Mouse (Mus musculus) CH12.LX (cell line): ENCODE data around the gene Hdac4. TPM values are rescaled to one million over a fixed set of nuclear protein-coding genes. Genes with fewer than 3 reads are reported as not detected.

Experiments used
- DNase-seq: peaks from one replicate; pipeline ENCODE4 v3.0.0-alpha.2; 2013; ENCODE audit errors: extremely low read depth
- H3K27ac ChIP-seq: 2 replicates; pipeline ENCODE4 v1.5.1; 2012; ENCODE audit warnings: low read depth, mild to moderate bottlenecking, control low read depth, moderate library complexity; ENCODE audit not compliant: insufficient read depth
- H3K27me3 ChIP-seq: replicated peaks from 2 replicates; pipeline ENCODE3; 2012; ENCODE audit warnings: inconsistent platforms
- H3K36me3 ChIP-seq, 2 experiments: replicated peaks in 1 of 2; 2 replicates each; pipeline versions ENCODE3 to v1.6.1; 2012; ENCODE audit warnings: inconsistent platforms in 1 of 2, low read length in 1 of 2, mild to moderate bottlenecking in 1 of 2, mixed read lengths in 1 of 2, moderate library complexity in 1 of 2; ENCODE audit not compliant: control insufficient read depth in 1 of 2, insufficient read depth in 1 of 2
- H3K4me1 ChIP-seq, 2 experiments: 2 replicates each; pipeline ENCODE4 v1.6.1; 2012; ENCODE audit warnings: inconsistent platforms in 1 of 2, moderate library complexity in 1 of 2; ENCODE audit not compliant: insufficient read depth in 2 of 2, control insufficient read depth in 1 of 2
- H3K4me2 ChIP-seq: 2 replicates; pipeline ENCODE4 v1.6.1; 2012; ENCODE audit warnings: low read depth, mild to moderate bottlenecking, control low read depth; ENCODE audit not compliant: poor library complexity, insufficient read depth, severe bottlenecking
- H3K4me3 ChIP-seq, 3 experiments: fragments of 150-350 bp in 1 of 3; sonication (generic) in 1 of 3; replicated peaks in 1 of 3; 2 replicates each; pipeline versions ENCODE3 to v1.5.1; 2011 to 2012; ENCODE audit warnings: low read depth in 2 of 3, low read length in 2 of 3, mild to moderate bottlenecking in 2 of 3, moderate library complexity in 2 of 3, control low read depth in 1 of 3, improper control_type of control experiment in 1 of 3, inconsistent platforms in 1 of 3, mixed read lengths in 1 of 3; ENCODE audit not compliant: poor library complexity in 1 of 3
- H3K79me2 ChIP-seq: replicated peaks from 2 replicates; pipeline ENCODE4 v1.6.1; 2012; ENCODE audit warnings: mild to moderate bottlenecking, moderate library complexity; ENCODE audit not compliant: control insufficient read depth, poor library complexity, insufficient read depth, severe bottlenecking; ENCODE audit errors: extremely low read depth
- H3K9ac ChIP-seq: 2 replicates; pipeline ENCODE4 v1.6.1; 2012; ENCODE audit warnings: low read depth, mild to moderate bottlenecking, control low read depth, moderate library complexity; ENCODE audit not compliant: insufficient read depth
- H3K9me3 ChIP-seq: replicated peaks from 2 replicates; pipeline ENCODE3; 2012; ENCODE audit warnings: low read length, inconsistent platforms, mixed read lengths
- CHD1 ChIP-seq: IDR thresholded peaks from 2 replicates; pipeline ENCODE4 v1.6.1; 2012; ENCODE audit warnings: low read depth, low read length, improper control_type of control experiment, inconsistent platforms
- CHD2 ChIP-seq: IDR thresholded peaks from 2 replicates; pipeline ENCODE4 v1.6.1; 2011; ENCODE audit warnings: low read length, improper control_type of control experiment
- E2F4 ChIP-seq: IDR thresholded peaks from 2 replicates; pipeline ENCODE4 v1.6.1; 2011; ENCODE audit warnings: low read depth, low read length, improper control_type of control experiment; ENCODE audit not compliant: insufficient replicate concordance
- ELF1 ChIP-seq: IDR thresholded peaks from 2 replicates; pipeline ENCODE4 v1.6.1; 2014; ENCODE audit warnings: low read depth, mild to moderate bottlenecking, inconsistent platforms, low read length, improper control_type of control experiment
- ETS1 ChIP-seq: conservative IDR thresholded peaks from 2 replicates; pipeline ENCODE4 v1.6.1; 2012; ENCODE audit warnings: low read depth, mild to moderate bottlenecking, inconsistent platforms, low read length, improper control_type of control experiment, moderate library complexity
- IRF4 ChIP-seq: IDR thresholded peaks from 2 replicates; pipeline ENCODE4 v1.6.1; 2014; ENCODE audit warnings: low read depth, mild to moderate bottlenecking, inconsistent platforms, low read length, improper control_type of control experiment
- MAFK ChIP-seq: IDR thresholded peaks from 2 replicates; pipeline ENCODE4 v1.6.1; 2011; ENCODE audit warnings: low read length, improper control_type of control experiment; ENCODE audit not compliant: insufficient replicate concordance
- MAX ChIP-seq: IDR thresholded peaks from 2 replicates; pipeline ENCODE4 v1.6.1; 2011; ENCODE audit warnings: low read length, improper control_type of control experiment
- MXI1 ChIP-seq: IDR thresholded peaks from 2 replicates; pipeline ENCODE4 v1.6.1; 2011; ENCODE audit warnings: mild to moderate bottlenecking, low read depth, low read length, improper control_type of control experiment
- NRF1 ChIP-seq: IDR thresholded peaks from 2 replicates; pipeline ENCODE4 v1.6.1; 2014; ENCODE audit warnings: low read depth, mild to moderate bottlenecking, inconsistent platforms, low read length, improper control_type of control experiment, moderate library complexity
- PAX5 ChIP-seq: IDR thresholded peaks from 2 replicates; pipeline ENCODE4 v1.6.1; 2012; ENCODE audit warnings: low read length, inconsistent platforms, mixed read lengths
- POLR2A ChIP-seq: IDR thresholded peaks from 2 replicates; pipeline ENCODE4 v1.6.1; 2011; ENCODE audit warnings: low read depth, mild to moderate bottlenecking, improper control_type of control experiment, low read length
- POLR2AphosphoS2 ChIP-seq: IDR thresholded peaks from 2 replicates; pipeline ENCODE4 v1.6.1; 2011; ENCODE audit warnings: low read depth, low read length, improper control_type of control experiment
- SMC3 ChIP-seq: IDR thresholded peaks from 2 replicates; pipeline ENCODE4 v1.6.1; 2011; ENCODE audit warnings: low read depth, low read length, improper control_type of control experiment
- TBP ChIP-seq: conservative IDR thresholded peaks from 2 replicates; pipeline ENCODE4 v1.6.1; 2011; ENCODE audit warnings: low read depth, low read length, improper control_type of control experiment
- TCF12 ChIP-seq: IDR thresholded peaks from 2 replicates; pipeline ENCODE4 v1.6.1; 2014; ENCODE audit warnings: low read depth, mild to moderate bottlenecking, inconsistent platforms, low read length, improper control_type of control experiment
- UBTF ChIP-seq: IDR thresholded peaks from 2 replicates; pipeline ENCODE4 v1.6.1; 2012; ENCODE audit warnings: low read depth, mild to moderate bottlenecking, inconsistent platforms, low read length, improper control_type of control experiment, moderate library complexity
- dilution Hi-C: fragments of 300-500 bp; cut with MboI; formaldehyde crosslinking; loops from 2 replicates; pipeline ENCODE4 v1.14.3; 2020; ENCODE audit warnings: low sequenced_read_pairs; ENCODE audit not compliant: extremely low pct_unique_long_range_greater_than_20kb, extremely low pct_ligation_motif_present
- in situ Hi-C: fragments of 300-500 bp; cut with MboI; formaldehyde crosslinking; loops from 3 replicates; pipeline ENCODE4 v1.14.3; 2019; ENCODE audit warnings: low sequenced_read_pairs, low pct_ligation_motif_present, low pct_unique_long_range_greater_than_20kb, mixed read lengths
- polyA plus RNA-seq: library from polyadenylated mRNA; unstranded; fragments of >175 nt; gene quantifications from 2 replicates; pipeline ENCODE4 v1.2.1, GENCODE M21; 2012; ENCODE audit warnings: low read depth; ENCODE audit not compliant: insufficient read length
- total RNA-seq, 2 experiments: library from RNA; depleted of rRNA; stranded (reverse); fragments of 300-350 nt in 1 of 2; fragments of >200 nt in 1 of 2; gene quantifications; 2 replicates each; pipeline ENCODE4 v1.2.3; 2012 to 2014

Hdac4 gene
- total and polyA plus RNA-seq, 3 experiments, result 2.4 to 6.3 (median 4.3) TPM

DNA sequence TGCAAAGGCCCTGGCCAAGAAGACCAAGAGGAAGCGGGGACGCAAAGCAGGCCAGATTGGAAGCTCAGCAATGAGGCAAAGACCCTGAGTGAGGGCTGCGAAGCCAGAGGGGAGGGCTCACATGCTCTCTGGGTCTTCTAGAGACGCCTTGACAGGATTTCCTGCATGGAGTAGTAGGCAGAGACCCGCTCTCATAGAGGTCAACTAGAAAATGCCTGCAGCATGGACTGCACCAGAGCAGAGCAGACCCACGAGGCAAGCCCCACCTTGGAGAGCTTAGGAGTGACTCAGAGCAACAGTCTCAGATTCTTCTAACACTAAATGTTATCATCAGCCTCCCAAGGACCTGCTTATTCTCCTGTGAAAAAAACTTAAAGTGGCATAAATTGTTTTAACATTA is 20.2 kb downstream of the Hdac4 start:
- DNase-seq, result no peak
- no peaks in the 10 kb centered on the region for H3K27me3 ChIP-seq
- dilution Hi-C loops (no loop called here), in situ Hi-C loops (no loop called here)
- H3K79me2 ChIP-seq, result no peaks in the 10 kb centered on the region; the same call in 1 of the 2 replicates
- H3K9me3 ChIP-seq, result no peaks in the 10 kb centered on the region
- H3K9ac ChIP-seq, result no peak overlapping the region
- TF ChIP-seq CHD1, result no peak
- no peak for TF ChIP-seq TCF12
- TF ChIP-seq ELF1, result no peak
- no peak for TF ChIP-seq ETS1
- no peak for TF ChIP-seq CHD2
- TF ChIP-seq MAX, result no peak
- no peak for TF ChIP-seq PAX5
- TF ChIP-seq POLR2AphosphoS2, result no peak
- no peak for TF ChIP-seq NRF1
- no peak for TF ChIP-seq IRF4
- no peak for TF ChIP-seq MXI1
- TF ChIP-seq E2F4, result no peak
- H3K4me1 ChIP-seq, result peaks cover 0 to 10% of the 10 kb centered on the region in 2 experiments; a peak in 2 of 4 replicates
- no peak overlapping the region for H3K4me3 ChIP-seq
- H3K27ac ChIP-seq, result no peak overlapping the region
- H3K4me2 ChIP-seq, result no peak overlapping the region
- H3K36me3 ChIP-seq, result peaks cover 0 to 6% of the 10 kb centered on the region in 2 experiments

DNA sequence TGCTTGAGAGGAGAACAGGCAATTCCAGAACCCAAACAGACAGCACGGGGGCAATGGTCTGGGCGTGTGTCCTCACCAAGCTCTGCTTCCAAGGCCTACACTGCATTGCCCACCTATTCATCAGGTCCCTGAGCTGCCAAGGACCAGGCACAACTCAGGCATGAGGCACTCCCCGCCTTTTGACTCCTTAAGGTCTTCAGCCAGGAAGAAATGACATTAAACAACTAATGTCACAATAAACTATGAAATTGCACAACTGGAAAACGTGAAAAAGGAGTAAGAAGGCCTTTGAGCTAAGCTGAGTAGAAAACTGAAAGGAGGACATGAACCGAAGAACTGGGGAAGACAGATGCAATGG is 20.6 kb downstream of the Hdac4 start:
- no peaks in the 10 kb centered on the region; the same call in 1 of the 2 replicates for H3K79me2 ChIP-seq
- dilution Hi-C loops, result no loop called here
- in situ Hi-C loops, result no loop called here
- no peaks in the 10 kb centered on the region for H3K9me3 ChIP-seq
- no peak for TF ChIP-seq POLR2A
- no peak for TF ChIP-seq UBTF
- no peak for TF ChIP-seq ETS1
- no peak for TF ChIP-seq MAFK
- TF ChIP-seq ELF1, result no peak
- no peak for TF ChIP-seq SMC3
- TF ChIP-seq TBP, result no peak
- no peak for TF ChIP-seq E2F4
- no peak overlapping the region for H3K4me2 ChIP-seq
- no peak overlapping the region for H3K4me3 ChIP-seq
- H3K27ac ChIP-seq, result no peak overlapping the region
- no peak for DNase-seq
- H3K27me3 ChIP-seq, result no peaks in the 10 kb centered on the region
- peaks cover 0 to 6% of the 10 kb centered on the region in 2 experiments for H3K36me3 ChIP-seq
- H3K4me1 ChIP-seq, result peaks cover 0 to 10% of the 10 kb centered on the region in 2 experiments; a peak in 2 of 4 replicates
- H3K9ac ChIP-seq, result no peak overlapping the region
